Mouse (Mus musculus) embryonic facial prominence, embryonic 10.5 days (tissue): ENCODE results near the gene Mdp1. TPM values are rescaled to one million over a fixed set of nuclear protein-coding genes. Genes with fewer than 3 reads are reported as not detected.

Experiments used
- DNase-seq: peaks from one replicate; pipeline ENCODE4 v3.0.0-alpha.2; 2017; ENCODE audit warnings: low spot score
- H3K27ac ChIP-seq: fragments of 300-500 bp; sonication (generic); replicated peaks from 2 replicates; pipeline ENCODE4 v1.5.1; 2016; ENCODE audit warnings: mild to moderate bottlenecking
- H3K27me3 ChIP-seq: fragments of 300-500 bp; sonication (generic); replicated peaks from 2 replicates; pipeline ENCODE4 v1.6.1; 2016; ENCODE audit warnings: low read depth, mild to moderate bottlenecking; ENCODE audit not compliant: poor library complexity, severe bottlenecking
- H3K36me3 ChIP-seq: fragments of 300-500 bp; sonication (generic); replicated peaks from 2 replicates; pipeline ENCODE4 v1.6.1; 2016; ENCODE audit warnings: mild to moderate bottlenecking, moderate library complexity
- H3K4me1 ChIP-seq: fragments of 300-500 bp; sonication (generic); 2 replicates; pipeline ENCODE4 v1.6.1; 2016
- H3K4me3 ChIP-seq: fragments of 300-500 bp; sonication (generic); 2 replicates; pipeline ENCODE4 v1.5.1; 2016; ENCODE audit warnings: mild to moderate bottlenecking, moderate library complexity
- H3K9me3 ChIP-seq: fragments of 300-500 bp; sonication (generic); 2 replicates; pipeline ENCODE4 v1.6.1; 2016; ENCODE audit warnings: mild to moderate bottlenecking
- WGBS: fragments of 180-500 bp; shearing (Covaris S2); methylation state at CpG from one replicate; pipeline ENCODE4 v1.1.7; 2016; 5-methylcytosine and 5-hydroxymethylcytosine counted together
- polyA plus RNA-seq: library from polyadenylated mRNA; unstranded; fragments of >200 nt; fragmentation: Nextera tagmentation; extraction: Ambion mirVana; gene quantifications from 2 replicates; pipeline ENCODE4 v1.2.1, GENCODE M21; 2016

Gene Mdp1
- polyA plus RNA-seq, 1 experiment from 2014 or later = 66.3 TPM

DNA sequence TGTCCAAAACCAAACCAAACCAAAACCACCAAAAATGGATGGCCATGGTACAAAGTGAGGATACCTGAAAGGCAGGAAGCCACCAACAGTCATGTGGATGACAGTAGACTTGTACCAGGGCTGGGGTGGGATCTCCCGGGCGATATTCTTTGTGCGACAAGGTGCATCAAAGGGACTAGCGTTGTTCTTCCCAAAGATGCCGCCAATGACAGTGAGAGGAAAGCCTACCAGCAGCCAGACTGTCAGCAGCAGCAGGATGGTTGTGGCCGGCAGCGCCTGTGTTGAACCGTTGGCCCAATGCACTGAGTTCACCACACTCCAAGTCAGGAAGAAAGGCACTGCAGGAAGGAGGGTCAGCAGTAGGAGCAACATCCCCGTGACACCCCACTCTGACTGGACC, 22.5 kb downstream of the Mdp1 start, which contains the start of gene Gm49378:
Gene Gm49378 (minus strand): TSS at position 101 of the 400 bp plus-strand sequence.
- Histone ChIP-seq H3K27me3 (no peaks in the 10 kb centered on the region), H3K36me3 (peaks cover 75% of the 10 kb centered on the region), H3K4me3 (no peak within 1 kb of the TSS), H3K4me1 (peaks cover 26% of the 10 kb centered on the region), H3K9me3 (no peaks in the 10 kb centered on the region), H3K27ac (no peak within 1 kb of the TSS)
- DNase-seq = no peak
- 96% methylated on average over 9 of the region's 9 CpGs for WGBS

- H3K27ac ChIP-seq = peak within 1 kb of the TSS; percentile 83
- peak; percentile 94 for DNase-seq
- peak within 1 kb of the TSS; percentile 70 for H3K4me3 ChIP-seq
- peaks cover 85% of the 10 kb centered on the region for H3K36me3 ChIP-seq
- WGBS = 2% methylated on average over 33 of the region's 33 CpGs
- H3K9me3 ChIP-seq = no peaks in the 10 kb centered on the region
- H3K4me1 ChIP-seq = peaks cover 18% of the 10 kb centered on the region
- H3K27me3 ChIP-seq = no peaks in the 10 kb centered on the region
Measured at GRCm38 (mm10) chr14:55635523-55636007, 24.7 kb downstream of the Mdp1 start, which contains the start of gene Ipo4. TSS of gene Ipo4 (minus strand) at chr14:55635957.

- 3% methylated on average over 23 of the region's 23 CpGs for WGBS
Measured at GRCm38 (mm10) chr14:55634874-55635522, 25.3 kb downstream of the Mdp1 start.

GRCm38 (mm10) chr14:55629312-55629711, 31.0 kb downstream of the Mdp1 start:
- Histone ChIP-seq H3K27ac (no peak overlapping the region), H3K4me3 (no peak overlapping the region), H3K27me3 (no peaks in the 10 kb centered on the region), H3K9me3 (no peaks in the 10 kb centered on the region), H3K36me3 (peaks cover 100% of the 10 kb centered on the region), H3K4me1 (peaks cover 5% of the 10 kb centered on the region)
- peak; percentile 55 for DNase-seq
- 52% methylated on average over 5 of the region's 5 CpGs for WGBS

More at GRCm38 (mm10) chr14:55634874-55635522, 25.3 kb downstream of the Mdp1 start:
- peak overlapping the region; percentile 83 for H3K27ac ChIP-seq
- H3K4me3 ChIP-seq = peak overlapping the region; percentile 70
- H3K27me3 ChIP-seq = no peaks in the 10 kb centered on the region
- H3K9me3 ChIP-seq = no peaks in the 10 kb centered on the region
- peaks cover 85% of the 10 kb centered on the region for H3K36me3 ChIP-seq
- no peak for DNase-seq
- H3K4me1 ChIP-seq = peaks cover 18% of the 10 kb centered on the region

DNA sequence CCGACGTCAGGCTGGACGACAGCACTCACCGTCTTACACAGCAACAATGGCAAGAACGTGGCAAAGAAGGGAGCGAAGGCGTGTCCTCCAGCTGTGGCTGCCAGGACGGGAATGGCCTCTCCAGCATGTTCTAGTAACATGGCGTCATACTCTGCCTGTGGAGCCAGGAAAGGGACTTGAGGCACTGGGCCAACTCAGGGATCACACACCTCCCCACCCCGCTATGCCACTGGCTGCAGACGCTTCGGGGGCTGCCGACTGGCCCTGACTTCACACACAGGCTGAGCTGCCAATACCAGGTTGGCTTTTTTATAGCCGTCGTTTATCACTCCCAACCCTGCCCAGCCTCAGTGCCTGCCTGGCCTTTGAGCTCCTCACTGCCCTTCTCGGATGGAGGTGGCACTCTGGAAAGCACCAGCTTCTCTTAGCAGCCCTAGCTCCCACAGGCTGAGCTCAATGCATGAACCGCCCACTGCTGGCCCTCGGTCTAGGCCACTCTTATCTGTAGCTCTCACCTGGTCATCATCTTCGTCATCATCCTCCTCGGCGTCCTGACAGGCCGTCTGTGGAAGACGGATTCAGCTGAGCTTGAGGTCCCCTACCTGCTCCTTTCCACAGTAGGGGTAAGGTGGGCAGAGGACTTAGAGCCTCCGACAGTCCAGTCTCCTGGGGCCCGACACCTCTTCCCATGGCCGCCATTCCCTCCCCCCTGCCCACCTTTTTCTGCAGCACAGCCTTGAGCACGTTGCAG, 32.1 kb downstream of the Mdp1 start:
- no peaks in the 10 kb centered on the region for H3K4me1 ChIP-seq
- 91% methylated on average over 27 of the region's 27 CpGs for WGBS
- DNase-seq = no peak
- H3K27ac ChIP-seq = no peak overlapping the region
- no peaks in the 10 kb centered on the region for H3K9me3 ChIP-seq
- H3K36me3 ChIP-seq = peaks cover 100% of the 10 kb centered on the region
- H3K27me3 ChIP-seq = no peaks in the 10 kb centered on the region
- H3K4me3 ChIP-seq = no peak overlapping the region

DNA sequence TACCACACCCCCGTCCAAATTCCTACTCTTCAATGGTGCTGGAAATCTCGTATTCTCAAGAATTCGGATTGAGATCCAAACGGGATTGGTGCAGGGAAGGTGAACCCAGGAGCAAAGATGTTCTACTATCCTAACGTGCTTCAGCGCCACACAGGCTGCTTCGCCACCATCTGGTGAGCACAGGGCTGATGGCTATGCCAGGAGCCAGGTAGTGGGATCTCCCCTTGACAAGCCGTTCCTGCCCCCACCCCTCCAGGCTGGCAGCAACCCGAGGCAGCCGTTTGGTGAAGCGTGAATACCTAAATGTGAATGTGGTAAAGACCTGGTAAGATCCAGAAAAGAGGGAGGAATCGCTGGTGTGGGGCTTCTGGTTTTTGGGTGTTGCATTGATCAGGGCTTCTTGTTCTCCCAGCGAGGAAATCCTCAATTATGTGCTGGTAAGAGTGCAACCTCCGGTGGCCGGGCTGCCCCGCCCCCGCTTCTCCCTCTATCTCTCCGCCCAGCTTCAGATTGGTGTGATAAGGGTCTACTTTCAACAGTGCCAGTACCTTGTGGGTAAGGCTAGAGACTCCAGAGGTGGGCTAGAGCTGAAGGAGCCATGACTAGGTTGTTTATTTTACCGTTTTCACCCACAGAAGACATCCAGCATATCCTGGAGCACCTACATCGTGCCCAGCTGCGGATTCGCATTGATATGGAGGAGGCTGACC, 41.7 kb downstream of the Mdp1 start:
- Histone ChIP-seq H3K27me3 (peaks cover 9% of the 10 kb centered on the region; the same call in 1 of the 2 replicates), H3K4me1 (peaks cover 20% of the 10 kb centered on the region; the same call in 1 of the 2 replicates), H3K9me3 (no peaks in the 10 kb centered on the region), H3K4me3 (peak overlapping the region; percentile 41), H3K36me3 (peaks cover 11% of the 10 kb centered on the region), H3K27ac (no peak overlapping the region; the same call in 1 of the 2 replicates)
- peak; percentile 31 for DNase-seq
- 53% methylated on average over 22 of the region's 22 CpGs for WGBS

- peaks cover 9% of the 10 kb centered on the region; the same call in 1 of the 2 replicates for H3K27me3 ChIP-seq
- peaks cover 20% of the 10 kb centered on the region; the same call in 1 of the 2 replicates for H3K4me1 ChIP-seq
Measured at GRCm38 (mm10) chr14:55617822-55618221, 42.5 kb downstream of the Mdp1 start, which contains the start of gene Rec8. TSS of gene Rec8 (plus strand) at chr14:55618037.

DNA sequence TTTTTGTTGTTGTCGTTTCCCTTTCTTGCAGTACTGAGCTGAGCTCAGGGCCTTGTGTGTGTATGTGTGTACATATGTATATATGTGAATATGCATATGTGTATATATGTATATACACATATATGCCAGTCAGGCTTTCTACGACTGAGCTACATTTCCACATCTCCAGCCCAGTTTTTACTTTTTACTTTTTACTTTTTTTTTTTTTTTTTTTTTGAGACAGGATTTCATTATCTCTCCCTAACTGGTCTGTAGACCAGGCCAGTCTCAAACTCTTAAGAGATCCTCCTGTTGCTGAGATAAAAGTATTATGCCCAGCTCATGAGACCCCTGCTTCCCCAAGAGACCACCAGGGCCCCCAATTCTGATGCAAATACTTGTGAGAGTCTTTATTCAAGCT, 43.5 kb downstream of the Mdp1 start:
- H3K4me1 ChIP-seq = peaks cover 20% of the 10 kb centered on the region; the same call in 1 of the 2 replicates
- no peaks in the 10 kb centered on the region for H3K36me3 ChIP-seq
- 87% methylated on average over 2 of the region's 2 CpGs for WGBS
- DNase-seq = no peak
- H3K27ac ChIP-seq = no peak overlapping the region
- no peaks in the 10 kb centered on the region for H3K9me3 ChIP-seq
- peaks cover 9% of the 10 kb centered on the region; the same call in 1 of the 2 replicates for H3K27me3 ChIP-seq
- no peak overlapping the region for H3K4me3 ChIP-seq

More at GRCm38 (mm10) chr14:55617822-55618221, 42.5 kb downstream of the Mdp1 start, which contains the start of gene Rec8:
- peak within 1 kb of the TSS; percentile 41 for H3K4me3 ChIP-seq
- H3K27ac ChIP-seq = no peak within 1 kb of the TSS; the same call in 1 of the 2 replicates
- 23% methylated on average over 21 of the region's 21 CpGs for WGBS
- H3K36me3 ChIP-seq = 0 out of 2 replicates have a peak, but pooled peaks cover 3% of the 10 kb centered on the region
- peak; percentile 64 for DNase-seq
- H3K9me3 ChIP-seq = no peaks in the 10 kb centered on the region

DNA sequence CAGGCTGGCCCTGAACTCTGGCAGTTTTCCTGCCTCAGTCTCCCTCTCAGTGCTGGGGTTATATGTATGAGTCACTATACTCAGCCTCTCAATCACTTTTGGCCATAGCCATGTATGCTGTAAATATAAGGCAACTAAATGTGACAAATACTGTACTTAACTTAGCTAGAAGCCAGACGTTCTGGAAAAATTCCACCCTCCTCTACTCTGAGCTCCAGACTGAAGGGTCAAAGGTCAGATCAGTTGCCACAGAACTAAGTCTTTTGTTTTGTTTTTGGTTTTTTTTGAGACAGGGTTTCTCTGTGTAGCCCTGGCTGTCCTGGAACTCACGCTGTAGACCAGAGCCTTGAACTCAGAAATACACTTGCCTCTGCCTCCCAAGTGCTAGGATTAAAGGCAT, 44.4 kb downstream of the Mdp1 start:
- no peak for DNase-seq
- H3K9me3 ChIP-seq = no peaks in the 10 kb centered on the region
- no peaks in the 10 kb centered on the region for H3K36me3 ChIP-seq
- H3K27ac ChIP-seq = no peak overlapping the region
- H3K4me3 ChIP-seq = no peak overlapping the region
- 33% methylated on average over 2 of the region's 2 CpGs for WGBS
- peaks cover 20% of the 10 kb centered on the region; the same call in 1 of the 2 replicates for H3K4me1 ChIP-seq
- H3K27me3 ChIP-seq = peaks cover 9% of the 10 kb centered on the region; the same call in 1 of the 2 replicates

DNA sequence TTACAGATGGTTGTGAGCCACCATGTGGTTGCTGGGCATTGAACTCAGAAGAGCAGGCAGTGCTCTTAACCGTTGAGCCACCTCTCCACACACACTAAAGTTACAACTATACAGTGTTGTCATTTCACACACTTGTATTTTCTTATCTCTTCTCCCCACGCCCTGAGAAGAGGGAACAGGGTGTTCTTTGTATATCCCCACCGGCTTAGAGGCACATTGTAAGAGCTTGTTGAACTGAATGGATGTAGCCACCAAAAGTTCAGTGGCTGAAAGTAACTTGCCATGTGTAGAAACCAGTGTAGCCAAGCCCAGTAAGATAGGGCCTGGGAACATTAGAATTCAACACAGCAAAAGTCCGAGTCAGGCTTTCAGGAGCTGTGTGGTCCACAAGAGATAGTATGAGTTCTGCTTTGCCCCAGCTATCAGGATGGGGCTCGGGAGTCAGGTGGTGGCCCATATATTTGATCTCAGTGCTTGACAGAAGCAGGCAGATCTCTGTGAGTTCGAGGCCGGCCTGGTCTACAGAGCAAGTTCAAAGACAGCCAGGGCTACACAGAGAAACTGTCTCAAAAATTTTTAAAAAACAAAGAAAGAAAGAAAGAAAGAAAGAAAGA, 45.6 kb downstream of the Mdp1 start:
- peaks cover 7% of the 10 kb centered on the region for H3K36me3 ChIP-seq
- no peak overlapping the region for H3K4me3 ChIP-seq
- no peaks in the 10 kb centered on the region for H3K9me3 ChIP-seq
- H3K27me3 ChIP-seq = peaks cover 6% of the 10 kb centered on the region; the same call in 1 of the 2 replicates
- H3K27ac ChIP-seq = no peak overlapping the region
- no peak for DNase-seq
- peaks cover 20% of the 10 kb centered on the region; the same call in 1 of the 2 replicates for H3K4me1 ChIP-seq
- 80% methylated on average over 7 of the region's 7 CpGs for WGBS

- H3K4me1 ChIP-seq = peaks cover 12% of the 10 kb centered on the region; the same call in 1 of the 2 replicates
- H3K27me3 ChIP-seq = no peaks in the 10 kb centered on the region
- no peaks in the 10 kb centered on the region for H3K9me3 ChIP-seq
- no peak overlapping the region for H3K27ac ChIP-seq
- H3K4me3 ChIP-seq = no peak overlapping the region
- no peak for DNase-seq
- WGBS = 76% methylated on average over 6 of the region's 6 CpGs
- H3K36me3 ChIP-seq = peaks cover 20% of the 10 kb centered on the region
Measured at GRCm38 (mm10) chr14:55613346-55613745, 47.0 kb downstream of the Mdp1 start.
